Mouse (Mus musculus): ENCODE measurements around the gene Hoxa11.

The Hoxa11 gene

GRCm38 (mm10) chr6:52202362-52203120 lies 43.1 kb downstream of the Hoxa11 start:
- in situ Hi-C loops (cut with MboI; ENCODE audit: unreplicated experiment in 2 of 2), result loop anchor here in 1 of 2 experiments (25.0 kb wide), 2 partner anchors 1290 to 1415 kb away; no protein-coding TSS in a partner anchor

GRCm38 (mm10) chr6:52201269-52201668 lies 44.3 kb downstream of the Hoxa11 start:
- in situ Hi-C loops (cut with MboI; ENCODE audit: unreplicated experiment in 2 of 2), result loop anchor here in 1 of 2 experiments (25.0 kb wide), 2 partner anchors 1289 to 1414 kb away; no protein-coding TSS in a partner anchor

GRCm38 (mm10) chr6:52200751-52201250 lies 44.8 kb downstream of the Hoxa11 start:
- in situ Hi-C loops (cut with MboI; ENCODE audit: unreplicated experiment in 2 of 2), result loop anchor here in 1 of 2 experiments (25.0 kb wide), 2 partner anchors 1288 to 1414 kb away; no protein-coding TSS in a partner anchor

- in situ Hi-C loops (cut with MboI; ENCODE audit: unreplicated experiment in 2 of 2), result loop anchor here in 1 of 2 experiments (25.0 kb wide), 2 partner anchors 1288 to 1413 kb away; no protein-coding TSS in a partner anchor
Observed at GRCm38 (mm10) chr6:52200073-52200750, 45.4 kb downstream of the Hoxa11 start.

- in situ Hi-C loops (cut with MboI; ENCODE audit: unreplicated experiment in 2 of 2), result no loop called here
Observed at GRCm38 (mm10) chr6:52197271-52197670, 48.3 kb downstream of the Hoxa11 start.

- in situ Hi-C loops (cut with MboI; ENCODE audit: unreplicated experiment in 2 of 2), result no loop called here
Observed at GRCm38 (mm10) chr6:52196811-52197210, 48.8 kb downstream of the Hoxa11 start.

GRCm38 (mm10) chr6:52194690-52195089 lies 50.9 kb downstream of the Hoxa11 start:
- in situ Hi-C loops (cut with MboI; ENCODE audit: unreplicated experiment in 2 of 2), result no loop called here
